Mouse (Mus musculus) Muller cell, postnatal 12 days (primary cell): ENCODE data around the gene Zdhhc3.

Experiments
- DNase-seq: peaks from one replicate; pipeline ENCODE4 v3.0.0-alpha.2; 2015; ENCODE audit errors: inconsistent ontology term

The Zdhhc3 gene

DNA sequence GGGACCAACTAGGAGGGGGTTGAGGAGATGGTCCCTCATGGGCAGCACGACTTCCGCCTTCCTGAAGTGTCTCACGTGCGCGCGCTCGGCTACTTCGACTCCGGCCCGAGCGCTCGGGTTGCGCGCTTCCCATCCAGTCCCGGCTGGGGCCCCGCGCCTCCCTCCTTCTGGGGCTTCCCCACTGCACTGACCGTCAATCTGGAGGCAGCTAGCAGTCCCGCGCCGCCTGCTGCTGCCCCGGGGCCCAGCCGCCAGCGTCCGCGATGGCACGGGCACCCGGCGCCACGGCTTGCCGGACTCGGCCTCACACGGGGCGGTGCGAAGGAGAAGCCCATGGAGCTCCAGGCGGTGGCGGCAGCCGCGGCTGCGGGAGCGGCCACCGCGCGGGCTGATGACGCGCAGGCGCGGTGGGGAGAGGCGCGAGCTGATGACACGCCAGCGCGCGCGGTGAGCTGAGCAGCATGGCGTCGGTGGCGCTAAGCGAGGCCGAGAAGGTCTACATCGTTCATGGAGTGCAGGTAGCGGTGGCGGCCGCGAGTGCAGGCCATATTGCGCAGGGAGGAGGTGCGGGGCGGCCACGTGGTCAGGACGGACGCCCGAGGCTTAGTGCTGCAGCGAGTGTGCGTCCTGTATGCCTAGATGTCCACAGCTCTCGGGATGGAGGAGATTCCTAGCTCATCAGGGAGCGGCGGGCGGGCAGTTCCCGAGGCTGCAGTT, at the start of gene Zdhhc3, which contains the start of gene Exosc7:
Gene Zdhhc3, minus strand, starts transcription at position 401 of the 717 bp plus-strand sequence.
Gene Exosc7, plus strand, starts transcription at position 411 of the 717 bp plus-strand sequence.
- DNase-seq, result peak; percentile 95

DNA sequence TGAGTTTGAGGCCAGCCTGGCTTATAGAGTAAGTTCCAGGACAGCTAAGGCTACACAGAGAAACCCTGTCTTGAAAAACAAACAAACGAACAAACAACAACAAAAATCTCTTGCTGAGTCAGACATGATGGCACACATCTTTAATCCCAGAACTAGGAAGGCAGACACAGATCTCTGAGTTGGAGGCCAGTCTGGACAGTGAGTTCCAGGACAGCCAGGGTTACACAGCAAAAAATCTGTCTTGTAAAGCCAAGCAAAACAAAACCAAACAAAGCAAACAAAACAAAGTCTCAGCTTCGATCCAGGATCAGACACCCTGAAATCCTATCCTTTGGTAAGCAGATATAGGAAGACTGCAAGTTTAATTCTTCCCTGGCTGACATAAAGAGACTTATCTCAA, 48.8 kb upstream of the Zdhhc3 start:
- no peak for DNase-seq

DNA sequence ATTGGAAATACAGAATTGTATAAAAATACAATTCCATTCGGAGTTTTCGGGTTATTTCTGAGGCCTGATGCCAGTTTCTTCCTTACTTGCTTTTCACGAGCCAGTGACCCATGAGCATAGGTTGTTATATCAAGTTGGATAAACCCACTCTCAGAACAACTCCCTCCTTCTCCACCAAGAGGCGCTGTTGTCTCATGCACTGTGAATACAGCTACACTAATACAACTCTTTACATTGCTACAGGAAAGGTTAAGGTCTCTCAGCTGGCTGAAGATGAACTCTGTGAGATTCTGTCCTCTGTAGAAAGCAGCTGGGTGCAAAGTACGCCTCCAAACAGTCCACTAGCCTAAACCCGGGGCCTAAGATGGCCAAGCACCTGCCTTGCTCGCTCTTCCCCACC, 46.3 kb upstream of the Zdhhc3 start:
- peak; percentile 56 for DNase-seq

DNA sequence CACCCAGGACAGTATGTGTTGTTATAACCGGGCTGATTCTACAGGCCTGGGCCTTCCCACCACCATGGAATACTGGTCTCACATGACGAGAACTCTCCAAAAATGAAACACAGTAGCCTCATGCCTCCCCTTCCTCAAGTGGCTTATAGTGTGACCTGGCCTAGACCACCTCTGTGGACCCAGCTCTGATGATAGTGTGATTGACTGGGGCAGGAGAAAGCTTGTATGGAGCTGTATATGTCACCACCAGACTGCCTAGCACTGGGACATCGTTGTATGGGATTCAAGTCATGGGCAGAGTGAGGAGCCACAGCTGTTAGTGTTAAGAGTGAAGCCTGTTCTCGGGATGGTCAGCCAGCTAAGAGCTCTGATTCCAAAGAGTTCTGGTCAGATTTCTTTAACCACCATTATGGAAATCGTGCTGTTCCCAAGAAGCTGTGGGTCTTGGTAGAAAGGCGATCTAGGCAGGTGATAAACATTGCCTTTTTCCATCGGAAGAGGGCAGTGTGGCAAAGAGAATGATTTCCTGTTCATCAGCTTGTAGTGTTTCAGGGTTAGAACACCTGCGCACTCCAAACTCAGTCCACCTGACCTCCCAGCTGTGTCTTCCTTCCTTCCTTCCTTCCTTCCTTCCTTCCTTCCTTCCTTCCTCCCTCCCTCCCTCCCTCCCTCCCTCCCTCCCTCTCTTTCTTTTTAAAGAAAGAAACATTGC, 45.3 kb upstream of the Zdhhc3 start:
- no peak for DNase-seq

DNA sequence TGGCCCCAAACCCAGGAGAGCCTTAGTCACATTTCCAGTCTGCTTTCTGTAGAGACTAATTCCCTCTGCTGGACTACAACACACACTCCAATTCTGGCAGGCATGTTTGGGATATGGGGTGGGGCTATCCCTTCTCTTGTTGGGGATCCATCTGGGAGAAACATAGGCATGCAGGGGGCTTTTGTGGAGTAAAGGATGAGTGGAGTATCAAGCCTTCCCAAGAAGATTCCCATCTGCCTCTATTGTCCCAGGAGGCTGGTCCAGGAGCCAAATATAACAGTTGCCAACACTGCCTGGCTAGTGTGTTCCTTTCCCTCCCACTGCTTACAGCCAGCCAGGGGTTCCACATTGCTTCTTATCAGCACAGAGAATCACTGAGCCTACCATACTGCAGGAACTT, 44.7 kb upstream of the Zdhhc3 start:
- DNase-seq, result no peak

DNA sequence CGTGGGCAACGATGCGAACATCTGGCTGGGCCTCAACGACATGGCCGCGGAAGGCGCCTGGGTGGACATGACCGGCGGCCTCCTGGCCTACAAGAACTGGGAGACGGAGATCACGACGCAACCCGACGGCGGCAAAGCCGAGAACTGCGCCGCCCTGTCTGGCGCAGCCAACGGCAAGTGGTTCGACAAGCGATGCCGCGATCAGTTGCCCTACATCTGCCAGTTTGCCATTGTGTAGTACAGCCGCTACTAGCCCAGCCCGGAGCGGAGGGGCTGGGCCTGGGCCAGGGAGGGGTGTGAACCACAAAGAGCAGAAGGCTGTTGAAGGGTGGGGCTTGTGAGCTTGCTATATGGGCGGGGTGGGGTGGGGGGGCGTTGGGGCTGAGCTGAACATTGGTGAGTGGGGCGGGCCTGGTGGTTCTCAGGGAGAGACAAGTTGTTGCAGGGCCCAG, 43.9 kb upstream of the Zdhhc3 start:
- DNase-seq, result no peak

DNA sequence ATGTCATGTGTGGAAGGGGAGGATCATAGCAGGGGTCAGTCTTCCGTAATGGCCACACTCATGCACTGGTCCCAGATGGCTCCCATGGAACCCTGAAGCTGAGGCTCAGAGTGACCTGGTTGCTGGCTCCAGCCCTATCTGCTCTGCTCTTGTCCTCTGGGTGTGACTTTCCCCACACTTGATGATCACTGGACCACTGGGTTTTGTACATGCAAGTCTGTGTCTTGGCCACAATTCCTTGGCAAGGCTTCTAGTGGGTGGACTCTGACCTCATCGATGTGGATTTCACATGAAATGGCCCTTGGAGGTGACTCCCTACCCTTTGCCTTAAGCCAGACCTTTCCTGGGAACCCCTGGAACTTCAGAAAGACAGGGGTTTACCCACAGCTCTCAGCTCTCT, 40.1 kb upstream of the Zdhhc3 start:
- DNase-seq, result no peak

DNA sequence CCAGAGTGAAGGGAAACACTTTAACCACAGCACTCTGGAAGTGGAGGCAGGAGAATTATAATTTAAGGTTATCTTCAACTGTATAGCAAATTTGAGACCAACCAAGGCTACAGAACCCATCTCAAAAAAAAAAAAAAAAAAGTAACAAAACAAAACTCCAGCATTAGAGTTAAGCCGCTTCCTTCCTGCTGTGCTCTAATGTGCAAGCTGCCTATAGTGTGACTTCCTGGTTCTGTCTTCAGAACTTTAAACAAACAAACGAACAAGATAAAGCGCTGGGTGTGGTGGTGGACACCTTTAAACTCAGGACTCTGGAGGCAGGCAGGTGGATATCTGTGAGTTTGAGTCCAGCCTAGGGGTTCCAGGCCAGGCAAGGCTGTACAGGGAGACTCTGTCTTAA, 39.0 kb upstream of the Zdhhc3 start:
- DNase-seq, result no peak

DNA sequence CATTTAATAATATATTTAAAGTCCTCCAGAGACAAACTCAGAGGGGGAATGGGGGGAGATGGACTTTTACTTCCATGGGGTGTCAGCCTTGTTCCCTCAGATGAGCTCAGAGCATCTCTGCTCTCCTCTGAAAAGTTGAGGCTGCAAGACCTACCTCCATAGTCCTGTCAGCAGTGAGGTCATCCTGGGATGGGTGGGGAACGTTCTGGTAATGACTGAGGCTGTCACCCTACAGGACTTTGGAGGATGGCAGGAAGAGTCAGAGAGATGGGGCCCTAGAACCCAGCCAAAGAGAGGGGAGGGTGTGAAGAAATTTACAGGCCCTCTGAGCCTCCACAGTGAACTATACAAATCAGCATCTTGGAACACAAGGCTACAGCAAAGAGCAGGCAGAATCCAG, 38.6 kb upstream of the Zdhhc3 start:
- DNase-seq, result no peak

DNA sequence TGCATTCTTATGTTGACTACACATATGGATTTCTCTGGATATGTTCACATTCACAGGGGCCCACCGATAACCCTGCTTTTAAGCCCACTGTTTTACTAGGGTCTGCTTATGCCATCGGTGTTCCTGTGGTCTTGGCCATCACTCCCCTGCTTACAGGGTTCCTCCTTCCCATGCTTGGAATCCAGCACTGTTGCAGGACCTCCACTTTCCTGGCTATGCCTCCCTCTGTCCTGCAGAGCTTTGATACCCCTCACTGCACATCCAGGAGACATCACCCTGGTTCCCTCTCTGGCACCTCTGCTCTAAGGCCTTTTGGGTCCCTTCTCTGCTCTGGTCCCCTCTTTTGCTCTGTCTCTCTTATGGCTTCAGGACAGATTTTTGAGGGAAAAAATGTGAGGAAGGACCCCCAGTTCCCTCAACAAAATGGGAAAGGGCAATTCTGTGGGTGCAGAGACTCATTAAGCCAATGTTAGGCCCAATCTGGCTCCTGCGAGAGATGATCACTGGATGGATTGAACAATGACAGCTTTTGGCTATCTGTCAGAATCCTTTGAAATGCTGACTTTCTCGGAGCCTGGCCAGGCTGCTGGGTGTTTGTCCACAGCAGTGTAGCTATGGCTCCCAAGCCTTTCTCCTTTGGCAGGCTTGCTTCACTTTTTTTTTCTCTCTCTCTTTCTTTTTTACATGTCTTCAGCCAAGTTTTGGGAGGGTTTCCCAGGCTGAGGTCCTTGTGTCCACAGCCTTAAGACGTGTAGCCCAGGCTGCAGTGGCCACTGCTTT, 37.4 kb upstream of the Zdhhc3 start, which contains the start of gene Clec3b:
Gene Clec3b, plus strand, starts transcription at position 706 of the 780 bp plus-strand sequence.
- no peak for DNase-seq

DNA sequence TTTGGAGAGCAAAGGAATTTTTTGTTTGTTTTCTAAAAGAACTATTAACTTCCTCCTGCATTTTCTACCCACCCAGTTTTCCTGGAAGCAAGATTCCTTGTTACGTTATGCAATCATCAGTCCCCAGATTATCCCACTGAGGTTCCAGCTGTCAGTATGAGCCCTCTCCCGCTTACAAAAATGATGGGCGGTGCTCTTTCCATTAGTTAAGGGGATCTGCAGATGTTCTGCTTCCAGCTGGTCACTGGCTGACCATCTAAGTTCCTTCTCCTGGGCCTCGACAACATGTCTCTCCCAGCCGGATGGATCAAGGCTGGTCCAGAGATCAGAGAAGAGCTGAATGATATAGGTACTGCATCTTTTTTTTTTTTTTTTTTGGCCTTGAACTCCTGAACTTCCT, 35.4 kb upstream of the Zdhhc3 start:
- DNase-seq, result no peak

DNA sequence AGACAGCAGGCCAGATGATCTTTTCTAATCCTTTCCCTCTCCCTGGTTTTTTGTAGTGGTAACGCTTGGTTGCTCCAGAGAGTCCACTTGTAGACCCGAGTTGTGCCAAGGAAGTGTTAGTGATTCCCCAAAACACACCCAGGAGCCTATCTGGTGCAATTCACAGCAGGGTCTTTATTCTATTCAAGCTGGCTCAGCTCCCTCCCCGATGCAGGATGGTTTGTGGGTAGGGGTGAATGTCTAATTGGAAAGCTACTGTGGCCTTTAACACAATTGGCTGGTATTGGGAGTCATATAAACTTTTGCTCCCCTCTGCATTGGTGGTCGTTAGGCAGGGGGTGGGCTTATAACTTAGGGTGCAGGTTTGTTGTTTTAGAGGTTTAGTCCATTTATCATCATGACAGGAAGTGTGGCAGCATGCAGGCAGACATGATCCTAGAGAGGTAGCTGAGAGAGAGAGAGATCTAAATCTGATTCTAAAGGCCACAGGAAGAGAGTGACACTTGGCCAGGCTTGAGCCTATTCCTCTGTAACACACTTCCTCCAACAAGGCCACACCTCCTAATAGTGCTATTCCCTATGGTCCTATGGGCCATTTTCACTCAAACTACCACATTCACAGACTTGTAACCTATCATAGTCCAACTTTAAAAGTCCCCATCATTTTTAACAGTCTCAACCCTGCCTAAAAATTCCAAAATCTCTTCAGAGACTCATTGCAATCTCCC, 27.0 kb upstream of the Zdhhc3 start:
- no peak for DNase-seq

DNA sequence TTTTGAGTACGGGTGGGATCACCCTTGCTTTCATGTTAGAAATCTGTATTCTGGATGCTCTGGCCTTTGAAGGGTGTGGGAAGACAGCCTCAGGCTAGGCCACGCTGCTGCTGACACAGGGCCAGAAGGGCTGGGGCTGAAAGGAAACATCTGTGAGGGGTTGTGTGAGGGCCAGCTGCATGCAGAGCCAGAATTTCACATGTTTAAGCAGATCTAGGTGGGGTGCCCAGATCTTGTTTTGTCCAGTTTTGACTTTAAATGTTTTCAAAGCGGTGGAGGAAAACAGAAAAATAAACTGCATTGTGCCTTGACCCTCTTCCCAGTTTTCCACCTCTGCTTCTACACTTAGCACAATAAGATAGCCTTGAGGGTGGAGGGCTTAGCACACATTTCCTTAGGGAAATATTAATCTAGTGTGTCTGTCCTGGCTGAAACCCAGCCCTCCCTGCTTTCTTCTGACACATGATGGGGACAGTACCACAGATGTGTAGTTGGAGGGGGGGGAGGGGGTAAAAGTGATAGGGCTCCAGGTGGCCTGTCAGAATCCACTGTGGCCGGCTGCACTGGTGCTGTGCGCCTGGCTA, 26.0 kb upstream of the Zdhhc3 start:
- DNase-seq, result no peak

DNA sequence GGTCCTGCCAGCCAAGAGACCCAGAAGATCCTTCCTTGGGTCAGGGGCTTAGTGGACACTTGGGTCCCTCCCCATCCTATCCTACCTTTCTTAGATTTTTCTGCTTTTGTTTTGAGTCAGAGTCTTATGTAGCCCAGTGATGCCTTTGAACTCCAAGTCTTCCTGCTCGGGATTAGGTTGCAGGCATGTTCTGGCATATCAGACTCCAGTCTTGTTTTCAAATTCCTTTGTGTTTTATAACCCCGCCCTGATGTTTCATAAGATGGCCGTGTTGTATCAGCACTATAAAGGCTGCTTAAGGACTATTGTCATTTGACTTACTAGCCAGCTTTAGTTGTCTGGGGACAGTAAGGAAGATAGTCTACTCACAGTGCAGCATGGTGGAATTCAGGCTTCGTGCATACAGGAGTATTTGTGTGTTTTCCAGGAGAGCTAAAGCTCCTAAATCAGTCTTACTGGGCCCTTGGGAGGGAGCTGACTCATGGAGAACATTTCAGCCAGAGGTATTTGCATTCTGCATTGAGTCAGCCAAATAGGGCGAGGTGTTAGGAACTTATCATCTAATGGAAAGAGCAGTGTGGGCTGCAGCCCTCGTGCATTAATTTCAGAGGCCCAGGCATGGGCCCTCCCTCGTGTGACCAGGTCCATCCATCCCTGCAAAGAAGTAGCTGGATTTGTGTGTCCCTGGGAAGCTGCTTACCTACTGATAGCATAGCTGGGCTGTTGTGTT, 24.1 kb upstream of the Zdhhc3 start:
- DNase-seq, result no peak

DNA sequence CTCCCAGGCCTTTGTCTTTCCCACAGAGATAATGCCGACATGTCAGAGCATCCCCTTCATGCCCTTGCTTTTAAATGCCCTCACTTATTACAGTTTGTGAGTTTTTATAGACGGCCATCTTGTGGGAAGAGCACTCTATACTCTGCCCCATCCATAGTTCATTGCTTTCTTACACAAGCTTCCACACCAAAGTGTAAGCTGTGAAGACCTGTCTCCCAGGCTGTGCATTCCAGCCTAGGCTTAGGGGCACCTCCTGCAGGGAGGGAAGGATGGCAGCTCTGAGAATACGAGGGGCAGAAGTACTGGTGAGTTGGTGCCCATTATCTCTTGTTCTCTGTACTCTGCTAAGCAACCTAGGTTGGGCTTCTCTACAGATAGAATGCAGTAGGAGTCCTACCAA, 20.0 kb upstream of the Zdhhc3 start:
- DNase-seq, result no peak

DNA sequence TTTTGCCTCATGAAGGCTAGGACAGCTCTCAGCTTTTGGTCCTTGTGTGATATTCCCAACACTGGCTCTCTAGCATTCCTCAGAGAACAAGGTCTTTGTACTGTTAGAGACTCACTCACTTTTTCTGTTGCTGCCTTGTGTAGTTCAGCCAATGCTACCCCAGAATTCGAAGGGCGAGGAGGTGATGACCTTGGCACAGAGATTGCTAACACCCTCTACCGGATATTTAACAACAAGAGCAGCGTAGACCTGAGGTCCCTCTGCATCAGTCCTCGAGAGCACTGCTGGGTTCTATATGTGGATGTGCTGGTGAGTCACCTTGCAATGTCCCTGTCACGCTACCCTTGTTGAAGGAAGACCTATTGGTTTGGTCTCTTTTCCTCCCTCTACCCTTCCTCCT, 14.7 kb upstream of the Zdhhc3 start:
- DNase-seq, result no peak

DNA sequence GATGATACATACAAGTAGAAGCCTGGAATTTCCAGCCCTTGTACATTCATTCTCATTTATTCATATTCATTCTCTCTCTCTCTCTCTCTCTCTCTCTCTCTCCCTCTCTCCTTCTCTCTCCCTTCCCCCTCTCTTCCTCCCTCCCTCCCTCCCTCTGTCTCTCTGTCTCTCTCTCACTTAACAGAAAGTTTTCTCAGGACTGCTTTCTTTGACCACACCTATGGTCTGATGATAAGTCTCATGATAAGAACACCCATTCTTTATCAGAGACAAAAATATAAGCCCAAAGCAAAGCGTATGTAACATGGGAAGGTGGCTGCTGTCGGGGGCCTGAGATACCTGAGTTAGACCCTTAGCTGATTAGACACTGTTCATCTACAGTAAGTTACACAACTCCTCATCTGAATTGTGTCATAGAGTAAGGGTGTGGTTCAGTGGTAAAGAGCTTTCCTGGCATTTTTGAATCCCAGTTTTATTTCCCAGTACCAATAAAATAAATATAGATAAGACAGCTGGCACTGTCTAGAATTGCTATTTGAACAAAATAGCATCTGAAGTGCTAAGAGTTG, 11.5 kb upstream of the Zdhhc3 start:
- no peak for DNase-seq

DNA sequence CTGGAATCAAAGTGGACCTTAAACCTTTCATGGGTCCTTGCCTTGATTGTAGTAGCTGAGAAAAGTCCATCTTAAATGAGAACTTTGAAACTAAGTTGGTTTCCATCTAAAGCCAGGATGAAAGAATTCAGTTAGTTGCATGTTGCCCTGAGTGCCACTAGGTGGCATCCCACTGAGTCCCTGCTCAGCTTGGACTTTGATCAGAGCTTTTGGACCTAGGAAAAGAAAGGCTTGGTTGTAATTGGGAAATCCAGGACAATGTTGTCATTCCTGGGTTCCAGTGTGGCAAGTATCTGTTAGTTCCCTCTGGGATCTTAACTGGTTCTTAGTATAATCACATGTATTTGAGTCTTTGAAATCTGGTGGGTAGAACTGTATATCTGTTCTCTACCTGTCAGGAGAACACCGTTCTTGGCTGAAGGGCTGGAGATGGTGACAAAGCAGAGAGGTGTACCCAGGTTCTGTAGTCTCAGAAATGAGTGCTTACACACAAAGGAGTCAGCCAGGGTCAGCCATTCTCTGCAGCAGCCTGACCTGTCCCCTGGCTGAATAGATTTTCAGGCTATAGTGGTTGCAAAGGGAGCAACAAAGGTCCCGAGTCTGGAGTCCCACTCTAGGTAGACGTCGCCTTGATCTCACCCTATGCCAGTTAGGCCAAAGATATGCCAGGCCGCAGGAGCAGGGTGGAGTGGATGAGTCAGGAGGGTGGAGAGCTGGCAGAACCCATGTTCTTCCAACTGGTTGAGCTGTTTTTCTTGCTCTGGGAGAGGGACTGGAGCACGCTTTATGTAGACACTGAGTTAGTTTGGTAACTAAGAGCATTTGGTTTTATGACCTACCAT, 10.8 kb upstream of the Zdhhc3 start:
- no peak for DNase-seq

DNA sequence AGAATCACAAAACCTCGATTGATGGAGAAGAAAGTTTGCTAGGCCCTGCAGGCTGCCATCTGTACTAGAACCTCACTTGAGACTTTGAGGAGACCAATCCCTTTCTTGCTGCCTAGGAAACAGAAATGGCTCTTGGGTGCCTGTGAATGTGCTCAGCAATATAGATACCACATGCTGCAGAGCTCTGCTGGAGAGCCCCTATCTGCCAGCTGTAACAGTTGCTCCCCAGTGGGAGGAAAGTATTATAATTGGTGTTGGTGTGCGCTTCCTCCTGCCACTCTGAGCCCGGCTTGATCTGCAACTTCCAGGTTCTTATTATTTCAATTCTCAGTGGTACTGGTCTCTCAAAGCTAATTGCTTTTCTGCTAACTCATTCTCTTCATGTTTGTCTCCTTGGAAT, 10.0 kb upstream of the Zdhhc3 start:
- no peak for DNase-seq
